ENCODE assay signal across 8 mouse cellular contexts in genomic region chr2:106431141-106431540, GRCm38 (mm10).
A peak's percentile ranks its signal among the peaks of the same experiment; 100 is the strongest.
DNase-seq lines count a peak whose midpoint lies in the region; ATAC-seq and TF ChIP-seq lines count a peak whose summit lies in the region.

No protein-coding gene starts in this region.

- peaks cover 13% of the 10 kb centered on the region for H3K27me3 ChIP-seq in midbrain, embryonic 13.5 days
- H3K27me3 ChIP-seq in stomach, postnatal 0 days (ENCODE audit: control insufficient read depth, insufficient read depth, low read length) = no peaks in the 10 kb centered on the region

- no peak for TF ChIP-seq EP300 in stomach, postnatal 0 days (optimal IDR thresholded peaks at IDR 0.05)

- H3K4me2 ChIP-seq in midbrain, embryonic 13.5 days (replicated peaks) = peak overlapping the region; percentile 47
- H3K4me2 ChIP-seq in stomach, postnatal 0 days (replicated peaks; ENCODE audit: low read depth) = no peak overlapping the region

- no peaks in the 10 kb centered on the region for H3K9me3 ChIP-seq in midbrain, embryonic 13.5 days
- H3K9me3 ChIP-seq in stomach, postnatal 0 days (ENCODE audit: control insufficient read depth, low read length) = no peaks in the 10 kb centered on the region

- H3K27ac ChIP-seq in gastrocnemius, adult 2 months = no peak overlapping the region
- no peak overlapping the region for H3K27ac ChIP-seq in midbrain, embryonic 13.5 days
- no peak overlapping the region for H3K27ac ChIP-seq in stomach, postnatal 0 days (replicated peaks)

- DNase-seq in gastrocnemius, adult 18-20 months (ENCODE audit: low spot score) = peak; percentile 27
- no peak for DNase-seq in gastrocnemius, postnatal 25 days
- peak; percentile 46 to 74 for DNase-seq in cerebellum, postnatal 4 days (ENCODE audit: low spot score in 2 of 2)
- DNase-seq in gastrocnemius, adult 2 months = peak; percentile 43
- DNase-seq in induced T-regulatory cell, adult 2 months (ENCODE audit: low read depth) = peak; percentile 2
- peak; percentile 27 to 84 for DNase-seq in left cerebral cortex, adult 9 months (ENCODE audit: low spot score in 2 of 2)
- peak; percentile 49 for DNase-seq in stomach, postnatal 0 days (ENCODE audit: low spot score)

- no peaks in the 10 kb centered on the region for H3K36me3 ChIP-seq in midbrain, embryonic 13.5 days
- no peaks in the 10 kb centered on the region for H3K36me3 ChIP-seq in stomach, postnatal 0 days (ENCODE audit: control insufficient read depth, insufficient read depth, low read length)

- ATAC-seq in midbrain, embryonic 13.5 days = peak; percentile 76
- no peak for ATAC-seq in stomach, postnatal 0 days (ENCODE audit: low FRiP score, low TSS enrichment)

- WGBS in midbrain, embryonic 13.5 days = 25% methylated on average over 8 of the region's 8 CpGs
- 42% methylated on average over 8 of the region's 8 CpGs for WGBS in stomach, postnatal 0 days

- H3K4me1 ChIP-seq in midbrain, embryonic 13.5 days (replicated peaks) = peaks cover 7% of the 10 kb centered on the region
- H3K4me1 ChIP-seq in stomach, postnatal 0 days (replicated peaks; ENCODE audit: control insufficient read depth, insufficient read depth) = no peaks in the 10 kb centered on the region

- H3K4me3 ChIP-seq in gastrocnemius, adult 2 months = no peak overlapping the region
- peak overlapping the region; percentile 18; the same call in 1 of the 2 replicates for H3K4me3 ChIP-seq in midbrain, embryonic 13.5 days (replicated peaks)
- H3K4me3 ChIP-seq in stomach, postnatal 0 days (ENCODE audit: low read depth, low read length) = no peak overlapping the region

- intact Hi-C loops in gastrocnemius, adult 2 months (cut with DNase I) = loop anchor here (1.0 to 10.0 kb wide), 4 partner anchors 114 to 524 kb away; partner anchors contain the start of gene Mpped2

- TF ChIP-seq CTCF in gastrocnemius, adult 2 months (IDR thresholded peaks at IDR 0.05) = peak; percentile 96
- peak; percentile 95 for TF ChIP-seq CTCF in stomach, postnatal 0 days (IDR thresholded peaks at IDR 0.05; ENCODE audit: low read depth)

- no peak overlapping the region; the same call in 1 of the 2 replicates for H3K9ac ChIP-seq in midbrain, embryonic 13.5 days (replicated peaks)
- no peak overlapping the region for H3K9ac ChIP-seq in stomach, postnatal 0 days (ENCODE audit: low read length)
